Mouse (Mus musculus) embryonic fibroblast, embryonic 13.5 days (primary cell): ENCODE measurements around the gene Pex16.

Experiments
- CTCF ChIP-seq: IDR thresholded peaks from 2 replicates; pipeline ENCODE4 v1.5.1; 2011; ENCODE audit warnings: mild to moderate bottlenecking, control low read depth, low read length, moderate library complexity, borderline replicate concordance; ENCODE audit not compliant: insufficient read depth
- POLR2A ChIP-seq: IDR thresholded peaks from 2 replicates; pipeline ENCODE4 v1.6.1; 2011; ENCODE audit warnings: low read depth, mild to moderate bottlenecking, control low read depth, low read length, moderate library complexity

- TF ChIP-seq CTCF (no peak), POLR2A (no peak)
These were observed 46.9 kb upstream of the Pex16 start for GRCm38 (mm10) chr2:92327601-92328000.
